Mouse (Mus musculus) bone marrow, adult 2 months (tissue): ENCODE measurements around the gene Casz1. TPM values are rescaled to one million over a fixed set of nuclear protein-coding genes. Genes with fewer than 3 reads are reported as not detected.

ENCODE experiments used
- H3K27ac ChIP-seq: fragments of 200-500 bp; 2 replicates; pipeline ENCODE4 v1.5.1; 2012; ENCODE audit warnings: low read depth, mild to moderate bottlenecking, control low read depth, inconsistent platforms, low read length; ENCODE audit not compliant: control insufficient read depth, poor library complexity, insufficient read depth
- H3K4me1 ChIP-seq: fragments of 200-500 bp; 2 replicates; pipeline ENCODE4 v1.6.1; 2011; ENCODE audit warnings: low read length; ENCODE audit not compliant: control insufficient read depth, insufficient read depth
- H3K4me3 ChIP-seq: fragments of 200-500 bp; replicated peaks from 2 replicates; pipeline ENCODE3; 2011; ENCODE audit warnings: mild to moderate bottlenecking, low read depth, low read length, control low read depth; ENCODE audit not compliant: control insufficient read depth
- CTCF ChIP-seq: fragments of 200-500 bp; IDR thresholded peaks from 2 replicates; pipeline ENCODE4 v1.5.1; 2011; ENCODE audit warnings: low read length, control low read depth; ENCODE audit not compliant: control insufficient read depth, insufficient read depth
- POLR2A ChIP-seq: fragments of 200-500 bp; IDR thresholded peaks from 2 replicates; pipeline ENCODE4 v1.6.1; 2011; ENCODE audit warnings: low read depth, mild to moderate bottlenecking, control low read depth, low read length, borderline replicate concordance; ENCODE audit not compliant: control insufficient read depth
- WGBS: fragments of 180-500 bp; shearing (Covaris S2); methylation state at CpG from one replicate; pipeline ENCODE4 v1.1.7; 2018; 5-methylcytosine and 5-hydroxymethylcytosine counted together
- polyA plus RNA-seq: library from polyadenylated mRNA; stranded (reverse); fragments of >200 nt; gene quantifications from 2 replicates; pipeline ENCODE4 v1.2.4, GENCODE M21; 2011; ENCODE audit warnings: low replicate concordance; ENCODE audit not compliant: missing spikeins, insufficient read depth, insufficient read length

The Casz1 gene
- polyA plus RNA-seq, 1 experiment: 2.7 TPM

DNA sequence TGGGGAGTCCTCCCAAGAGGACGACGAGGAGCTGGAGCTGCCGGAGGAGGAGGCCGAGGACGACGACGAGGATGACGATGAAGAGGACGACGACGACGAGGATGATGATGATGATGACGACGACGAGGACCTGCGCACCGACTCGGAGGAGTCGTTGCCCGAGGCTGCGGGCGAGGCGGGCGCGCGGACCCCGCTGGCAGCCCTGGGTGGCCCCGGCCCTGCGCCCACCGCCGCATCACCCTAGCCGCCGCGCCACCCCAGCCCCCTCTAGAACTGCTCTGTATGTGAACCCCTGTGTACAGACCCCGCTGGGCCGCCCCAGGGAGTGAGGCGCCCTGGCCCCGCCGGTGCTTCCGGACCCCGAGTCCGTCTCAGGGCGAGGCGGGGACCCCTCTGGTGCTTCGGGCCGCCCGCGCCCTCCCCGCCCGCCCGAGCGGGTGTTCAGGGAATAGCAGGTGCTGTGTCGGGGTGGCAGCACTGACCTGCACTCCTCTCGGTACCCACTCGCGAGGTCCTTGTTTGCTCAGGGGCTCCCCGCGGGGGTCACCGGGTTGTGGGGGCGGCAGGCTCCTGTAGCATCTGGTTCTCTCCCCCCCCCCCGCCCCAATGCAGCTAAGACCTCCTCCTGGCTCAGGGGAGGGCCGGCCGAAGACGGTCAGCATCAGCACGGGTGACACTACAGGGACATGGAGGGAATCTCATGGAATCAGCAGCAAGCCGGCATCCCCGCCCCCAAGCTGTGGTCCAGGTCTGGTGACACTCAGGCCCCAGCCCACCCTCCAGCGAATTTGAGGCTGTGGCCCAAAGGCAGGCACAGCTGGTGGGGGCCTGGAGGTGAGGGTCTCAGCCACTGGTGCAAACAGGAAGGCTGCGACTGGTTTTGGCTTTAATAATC is 148.3 kb downstream of the Casz1 start:
- H3K27ac ChIP-seq: no peak overlapping the region
- no peak for TF ChIP-seq CTCF
- no peak for TF ChIP-seq POLR2A
- WGBS: 88% methylated on average over 61 of the region's 69 CpGs
- H3K4me1 ChIP-seq: no peaks in the 10 kb centered on the region
- no peak overlapping the region for H3K4me3 ChIP-seq

DNA sequence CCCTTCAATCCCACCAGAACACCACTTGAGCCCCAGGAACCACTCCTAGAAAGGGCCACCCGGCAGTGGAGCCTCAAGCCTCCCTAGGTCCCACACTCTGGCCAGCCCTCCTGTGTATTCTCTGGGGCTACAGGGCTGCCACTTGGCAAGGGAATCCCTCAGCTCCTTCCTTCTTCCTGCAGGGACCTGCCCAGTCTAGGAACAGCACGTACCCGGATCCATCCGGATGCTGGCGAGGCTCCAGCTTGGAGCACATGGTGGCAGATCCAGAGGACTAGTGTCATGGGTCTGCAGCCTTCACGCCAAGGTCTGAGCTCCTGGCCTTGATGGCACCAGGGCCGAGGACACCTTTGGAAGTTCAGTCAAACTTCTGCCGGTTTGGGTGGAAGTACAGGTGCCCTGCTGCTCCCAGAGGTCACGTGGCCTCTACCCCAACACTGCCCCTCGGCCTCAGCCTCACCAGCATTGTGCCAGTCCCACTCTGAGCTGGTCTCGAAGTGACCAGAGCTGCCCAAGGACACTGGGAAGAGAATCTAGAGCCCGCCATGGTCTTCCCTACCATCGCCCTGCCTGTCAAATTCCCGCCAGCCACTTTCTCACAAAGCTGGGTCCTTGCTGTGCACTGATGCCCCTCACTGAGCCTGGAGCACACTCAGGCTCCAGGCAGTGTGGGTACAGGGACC is 151.0 kb downstream of the Casz1 start:
- 85% methylated on average over 14 of the region's 14 CpGs for WGBS
- no peak overlapping the region for H3K4me3 ChIP-seq
- no peak overlapping the region for H3K27ac ChIP-seq
- TF ChIP-seq CTCF (no peak), POLR2A (no peak)
- H3K4me1 ChIP-seq: no peaks in the 10 kb centered on the region

DNA sequence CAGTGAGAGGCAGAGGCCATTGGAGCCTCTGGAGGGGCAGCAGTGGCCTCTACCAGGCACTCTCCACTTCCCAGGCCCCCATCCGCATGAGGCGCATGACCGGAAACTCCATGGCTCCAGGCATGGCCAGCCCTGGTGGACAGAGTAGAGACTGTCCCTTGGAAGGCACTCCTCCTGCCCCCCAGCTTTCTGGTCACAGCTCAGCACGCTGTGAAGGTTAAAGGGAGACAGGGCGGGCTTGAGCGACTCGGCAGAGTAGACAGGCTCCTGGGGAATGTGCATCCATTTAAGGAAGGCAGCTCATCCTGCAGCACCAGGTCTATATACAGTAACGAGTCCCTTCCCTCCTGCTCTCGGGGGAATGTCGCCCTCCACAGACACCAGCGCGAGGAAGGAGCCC is 155.8 kb downstream of the Casz1 start:
- WGBS: 88% methylated on average over 12 of the region's 12 CpGs

DNA sequence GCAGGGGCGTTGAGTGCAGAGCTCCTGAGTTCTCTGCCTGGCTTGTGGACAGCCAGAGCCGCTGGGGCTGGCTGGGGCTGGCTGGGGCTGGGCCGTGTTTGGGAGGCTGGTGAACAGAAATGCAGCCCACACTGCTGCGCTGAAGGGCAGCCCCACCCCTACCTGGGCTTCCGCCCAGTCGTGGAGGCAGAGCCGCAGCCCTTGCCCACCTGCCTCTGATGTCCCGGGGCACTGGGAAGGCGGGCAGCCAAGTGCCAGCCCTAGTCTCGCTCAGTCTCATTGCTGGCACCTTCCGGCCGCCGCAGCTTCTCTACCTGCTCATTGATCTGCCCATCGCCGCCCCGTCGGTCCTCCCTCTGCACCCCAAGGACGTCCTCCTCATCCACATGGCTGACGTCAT is 156.9 kb downstream of the Casz1 start:
- TF ChIP-seq CTCF (no peak), POLR2A (0 out of 2 replicates have a peak, but pooled peaks have one; percentile 13)
- WGBS: 92% methylated on average over 19 of the region's 19 CpGs
- no peak overlapping the region for H3K4me3 ChIP-seq
- H3K4me1 ChIP-seq: no peaks in the 10 kb centered on the region
- no peak overlapping the region for H3K27ac ChIP-seq

More for the DNA sequence above, 155.8 kb downstream of the Casz1 start:
- TF ChIP-seq POLR2A: no peak
- no peak for TF ChIP-seq CTCF
- Histone ChIP-seq H3K27ac (no peak overlapping the region), H3K4me3 (no peak overlapping the region), H3K4me1 (no peaks in the 10 kb centered on the region)

DNA sequence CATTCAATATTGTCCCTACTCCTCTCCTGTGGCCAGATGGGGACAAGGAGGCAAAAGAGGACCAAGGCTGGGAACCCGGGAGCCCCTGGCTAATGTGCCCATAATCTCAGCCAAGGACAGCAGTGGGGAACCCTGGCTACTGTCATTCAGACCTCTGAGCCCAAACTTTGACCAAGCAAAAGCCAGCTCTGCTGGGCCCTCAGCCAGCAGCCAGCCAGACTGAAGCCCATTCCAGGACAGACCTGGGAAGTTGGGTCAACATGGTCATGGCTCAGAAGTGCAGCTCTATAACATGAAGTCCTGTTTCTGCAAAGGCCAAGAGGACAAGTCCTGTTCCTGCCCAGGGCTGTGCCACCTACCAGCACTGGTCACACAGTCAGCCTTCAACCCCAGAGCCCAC is 157.9 kb downstream of the Casz1 start:
- no peak overlapping the region for H3K27ac ChIP-seq
- TF ChIP-seq CTCF: no peak
- no peak for TF ChIP-seq POLR2A
- 92% methylated on average over 1 of the region's 1 CpGs for WGBS
- H3K4me3 ChIP-seq: no peak overlapping the region
- H3K4me1 ChIP-seq: no peaks in the 10 kb centered on the region

DNA sequence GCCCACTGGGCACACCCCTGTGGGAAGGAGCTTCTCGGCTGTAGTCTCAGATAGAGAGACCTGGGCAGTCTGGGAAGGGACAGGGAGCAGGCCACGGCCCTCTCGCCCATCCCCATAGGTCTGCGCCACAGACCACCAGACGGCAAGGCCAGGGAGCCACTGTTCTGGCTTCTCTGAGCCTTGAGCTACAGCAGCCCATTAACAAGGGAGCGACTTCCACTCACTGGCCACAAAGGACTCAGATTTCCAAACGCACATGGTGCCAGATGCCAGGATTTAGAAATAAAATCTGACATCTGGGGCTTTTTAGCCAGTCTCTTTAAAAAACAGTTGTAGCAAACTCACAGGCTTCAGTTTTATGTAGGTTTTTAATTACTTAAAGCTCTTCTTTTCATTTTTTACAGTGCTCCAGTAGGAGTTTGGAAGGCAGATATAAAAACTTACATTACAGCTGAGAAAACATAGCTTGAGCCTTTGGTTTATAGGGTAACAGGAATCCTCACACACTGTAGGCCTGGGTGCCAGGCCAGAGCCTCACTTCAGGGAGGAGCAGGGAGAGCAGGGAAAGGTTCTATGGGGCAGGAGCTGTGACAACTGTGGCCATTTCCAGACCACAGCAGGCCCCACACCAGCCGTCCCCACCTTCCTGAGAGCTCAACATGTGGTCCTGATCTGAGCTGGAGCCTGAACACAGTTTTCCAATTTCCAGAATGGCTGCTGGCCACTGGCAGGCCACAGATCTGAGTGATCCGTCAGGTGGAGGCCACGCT is 160.5 kb downstream of the Casz1 start:
- H3K4me1 ChIP-seq: no peaks in the 10 kb centered on the region
- 87% methylated on average over 10 of the region's 10 CpGs for whole genome bisulfite sequencing
- no peak for TF ChIP-seq CTCF
- TF ChIP-seq POLR2A: no peak

DNA sequence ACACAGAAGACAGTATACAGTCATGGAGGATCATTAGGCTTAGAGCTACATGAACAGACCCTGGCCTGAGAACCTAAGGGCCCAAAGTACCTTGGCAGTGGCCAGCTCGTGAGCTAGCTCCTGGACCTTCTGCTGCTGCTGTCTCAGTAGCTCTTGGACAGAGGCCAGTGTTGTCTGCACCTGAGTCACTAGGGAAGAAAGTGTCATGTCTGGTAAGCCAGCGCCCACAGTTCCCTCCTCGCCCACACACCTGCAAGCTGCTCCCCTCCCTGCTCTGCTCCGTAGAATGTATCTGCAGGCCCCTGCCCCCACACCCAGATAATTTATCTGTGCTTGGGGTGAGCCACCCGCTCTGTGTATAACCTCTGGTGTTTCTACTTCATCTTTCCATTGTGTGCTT is 161.9 kb downstream of the Casz1 start:
- H3K4me3 ChIP-seq: no peak overlapping the region
- 83% methylated on average over 5 of the region's 5 CpGs for WGBS
- H3K4me1 ChIP-seq: no peaks in the 10 kb centered on the region
- TF ChIP-seq POLR2A (no peak), CTCF (no peak)
- no peak overlapping the region for H3K27ac ChIP-seq

More for the DNA sequence above, 160.5 kb downstream of the Casz1 start:
- Histone ChIP-seq H3K4me3 (no peak overlapping the region), H3K27ac (no peak overlapping the region)

DNA sequence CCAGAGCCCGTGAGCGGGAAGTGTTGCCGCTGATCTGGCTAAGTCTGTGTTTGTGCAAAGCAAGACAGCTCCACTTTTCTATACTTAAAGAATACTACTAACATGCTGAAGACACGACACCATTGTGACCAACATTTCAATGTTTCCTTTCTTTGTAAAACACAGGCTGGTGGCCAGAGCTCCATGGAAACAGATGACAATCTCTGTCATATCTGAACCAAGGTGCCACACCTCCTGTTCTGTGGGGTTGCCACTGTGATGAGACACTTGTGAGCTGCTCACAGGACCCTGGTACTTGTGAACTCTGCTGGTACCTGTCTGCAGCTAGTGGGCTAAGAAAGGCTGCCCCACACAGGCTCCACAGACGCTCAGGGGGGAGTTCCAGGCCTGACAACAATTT is 164.6 kb downstream of the Casz1 start:
- Histone ChIP-seq H3K4me3 (no peak overlapping the region), H3K4me1 (no peaks in the 10 kb centered on the region), H3K27ac (no peak overlapping the region)
- no peak for TF ChIP-seq POLR2A
- TF ChIP-seq CTCF: no peak
- WGBS: 82% methylated on average over 5 of the region's 5 CpGs
